Mouse (Mus musculus) limb, embryonic 15.5 days (tissue): Measurements from ENCODE around the gene Cxcl13. TPM values are rescaled to one million over a fixed set of nuclear protein-coding genes. Genes with fewer than 3 reads are reported as not detected.
"Not testable (repeated sequence)": the region's sequence is repeated elsewhere in the genome, so short reads cannot be mapped to it uniquely, and the experiment has no call there.

Experiments used
- ATAC-seq: fragments of 200-750 bp; cut with Nextera tagmentation; 2 replicates; pipeline ENCODE4 v1.8.0; 2017; ENCODE audit warnings: low read depth, moderate TSS enrichment; ENCODE audit not compliant: insufficient number of reproducible peaks, low FRiP score, low TSS enrichment
- H3K27ac ChIP-seq: fragments of 300-500 bp; sonication (generic); 2 replicates; pipeline ENCODE4 v1.5.1; 2015; ENCODE audit warnings: moderate library complexity, mild to moderate bottlenecking, inconsistent platforms
- H3K27me3 ChIP-seq: fragments of 300-500 bp; sonication (generic); 2 replicates; pipeline ENCODE4 v1.6.1; 2015; ENCODE audit warnings: inconsistent platforms
- H3K36me3 ChIP-seq: fragments of 300-500 bp; sonication (generic); 2 replicates; pipeline ENCODE4 v1.6.1; 2015; ENCODE audit warnings: inconsistent platforms
- H3K4me1 ChIP-seq: fragments of 300-500 bp; sonication (generic); 2 replicates; pipeline ENCODE4 v1.6.1; 2015; ENCODE audit warnings: inconsistent platforms
- H3K4me2 ChIP-seq: fragments of 300-500 bp; sonication (generic); 2 replicates; pipeline ENCODE4 v1.6.1; 2015; ENCODE audit warnings: mild to moderate bottlenecking, inconsistent platforms
- H3K4me3 ChIP-seq: fragments of 300-500 bp; sonication (generic); 2 replicates; pipeline ENCODE4 v1.5.1; 2015; ENCODE audit warnings: mild to moderate bottlenecking, inconsistent platforms
- H3K9ac ChIP-seq: fragments of 300-500 bp; sonication (generic); 2 replicates; pipeline ENCODE4 v1.6.1; 2015; ENCODE audit warnings: inconsistent platforms
- H3K9me3 ChIP-seq: fragments of 300-500 bp; sonication (generic); 2 replicates; pipeline ENCODE4 v1.6.1; 2016; ENCODE audit warnings: inconsistent platforms
- WGBS: fragments of 180-500 bp; shearing (Covaris S2); methylation state at CpG from one replicate; pipeline ENCODE4 v1.1.7; 2015; 5-methylcytosine and 5-hydroxymethylcytosine counted together
- polyA plus RNA-seq: library from polyadenylated mRNA; unstranded; fragments of >200 nt; fragmentation: Nextera tagmentation; extraction: Ambion mirVana; gene quantifications from 2 replicates; pipeline ENCODE4 v1.2.1, GENCODE M21; 2015

Cxcl13 gene
- polyA plus RNA-seq, 1 experiment from 2014 or later, result 0.22 TPM

- Histone ChIP-seq H3K36me3 (no peaks in the 10 kb centered on the region), H3K27ac (no peak overlapping the region), H3K4me1 (no peaks in the 10 kb centered on the region), H3K9me3 (no peaks in the 10 kb centered on the region), H3K9ac (no peak overlapping the region), H3K4me3 (no peak overlapping the region), H3K4me2 (no peak overlapping the region), H3K27me3 (no peaks in the 10 kb centered on the region)
- ATAC-seq, result no peak
- 25% methylated on average over 3 of the region's 3 CpGs for WGBS
Measured at GRCm38 (mm10) chr5:95945120-95945519, 11.6 kb upstream of the Cxcl13 start.

DNA sequence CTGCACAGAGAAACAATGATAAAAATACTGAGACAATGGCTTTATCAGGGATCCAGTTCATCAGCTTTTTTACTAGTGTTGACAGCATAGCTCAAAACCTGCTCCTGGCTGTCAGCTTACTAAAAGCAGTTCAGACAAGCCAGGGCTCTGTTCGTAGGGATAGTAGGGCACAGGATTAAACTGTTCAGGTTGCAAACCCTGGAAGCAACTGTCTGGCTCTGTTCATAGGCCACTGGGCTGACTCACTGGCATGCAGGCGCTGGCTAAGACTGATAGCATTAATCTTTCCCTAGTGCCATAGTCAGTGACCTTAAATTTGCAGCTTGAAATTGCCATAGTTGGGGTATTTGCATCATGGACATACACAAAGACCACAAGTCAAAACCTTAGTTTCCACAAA is 10.4 kb upstream of the Cxcl13 start:
- H3K27ac ChIP-seq, result no peak overlapping the region
- ATAC-seq, result no peak
- 68% methylated on average over 2 of the region's 2 CpGs for WGBS

GRCm38 (mm10) chr5:95948641-95949040 is 8.1 kb upstream of the Cxcl13 start:
- WGBS, result 85% methylated on average over 3 of the region's 3 CpGs
- Histone ChIP-seq H3K9ac (no peak overlapping the region), H3K27ac (no peak overlapping the region), H3K4me2 (no peak overlapping the region), H3K4me1 (no peaks in the 10 kb centered on the region), H3K36me3 (no peaks in the 10 kb centered on the region), H3K9me3 (no peaks in the 10 kb centered on the region), H3K27me3 (no peaks in the 10 kb centered on the region), H3K4me3 (no peak overlapping the region)
- ATAC-seq, result no peak

More for the DNA sequence above, 10.4 kb upstream of the Cxcl13 start:
- H3K9me3 ChIP-seq, result no peaks in the 10 kb centered on the region
- H3K27me3 ChIP-seq, result no peaks in the 10 kb centered on the region
- H3K4me3 ChIP-seq, result no peak overlapping the region
- no peaks in the 10 kb centered on the region for H3K4me1 ChIP-seq
- H3K36me3 ChIP-seq, result no peaks in the 10 kb centered on the region
- no peak overlapping the region for H3K9ac ChIP-seq
- no peak overlapping the region for H3K4me2 ChIP-seq

- WGBS, result 21% methylated on average over 19 of the region's 19 CpGs
- no peak overlapping the region for H3K4me3 ChIP-seq
- H3K4me2 ChIP-seq, result no peak overlapping the region
- H3K9me3 ChIP-seq, result no peaks in the 10 kb centered on the region
- ATAC-seq, result no peak
- no peak overlapping the region for H3K27ac ChIP-seq
- H3K36me3 ChIP-seq, result no peaks in the 10 kb centered on the region
- H3K9ac ChIP-seq, result no peak overlapping the region
- H3K27me3 ChIP-seq, result no peaks in the 10 kb centered on the region
- H3K4me1 ChIP-seq, result no peaks in the 10 kb centered on the region
Measured at GRCm38 (mm10) chr5:95949946-95950701, 6.6 kb upstream of the Cxcl13 start.

DNA sequence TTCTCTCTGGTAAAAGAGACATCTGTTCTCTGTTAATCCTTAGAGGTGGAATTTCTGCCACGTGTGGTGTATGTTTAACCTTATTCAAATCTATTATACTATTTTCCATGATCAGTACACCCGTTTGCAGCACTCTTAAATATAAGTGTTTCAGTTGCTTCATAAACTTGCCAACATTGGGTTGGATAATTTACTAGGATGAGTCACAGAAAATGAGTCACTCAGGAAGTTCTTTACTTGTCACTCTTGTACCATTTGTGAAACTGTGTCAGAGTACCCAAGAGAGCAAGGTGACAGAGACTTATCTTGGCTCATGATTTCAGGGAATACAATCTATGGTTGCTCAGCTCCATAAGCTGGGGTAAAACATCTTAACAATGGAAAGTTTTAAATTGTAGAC is 8.2 kb downstream of the Cxcl13 start:
- no peak overlapping the region for H3K4me2 ChIP-seq
- ATAC-seq, result no peak
- no peak overlapping the region for H3K4me3 ChIP-seq
- no peaks in the 10 kb centered on the region for H3K4me1 ChIP-seq
- H3K36me3 ChIP-seq, result no peaks in the 10 kb centered on the region
- H3K27ac ChIP-seq, result no peak overlapping the region
- no peaks in the 10 kb centered on the region for H3K27me3 ChIP-seq
- H3K9me3 ChIP-seq, result no peaks in the 10 kb centered on the region
- H3K9ac ChIP-seq, result no peak overlapping the region
- WGBS, result 34% methylated on average over 2 of the region's 2 CpGs

- Histone ChIP-seq H3K36me3 (no peaks in the 10 kb centered on the region), H3K9me3 (no peaks in the 10 kb centered on the region), H3K4me1 (no peaks in the 10 kb centered on the region), H3K27me3 (no peaks in the 10 kb centered on the region), H3K4me2 (no peak overlapping the region), H3K9ac (no peak overlapping the region), H3K4me3 (no peak overlapping the region), H3K27ac (no peak overlapping the region)
- WGBS, result 58% methylated on average over 2 of the region's 2 CpGs
- no peak for ATAC-seq
Measured at GRCm38 (mm10) chr5:95966621-95967020, 9.9 kb downstream of the Cxcl13 start.

- no peaks in the 10 kb centered on the region for H3K9me3 ChIP-seq
Measured at GRCm38 (mm10) chr5:95970845-95971244, 14.1 kb downstream of the Cxcl13 start.

DNA sequence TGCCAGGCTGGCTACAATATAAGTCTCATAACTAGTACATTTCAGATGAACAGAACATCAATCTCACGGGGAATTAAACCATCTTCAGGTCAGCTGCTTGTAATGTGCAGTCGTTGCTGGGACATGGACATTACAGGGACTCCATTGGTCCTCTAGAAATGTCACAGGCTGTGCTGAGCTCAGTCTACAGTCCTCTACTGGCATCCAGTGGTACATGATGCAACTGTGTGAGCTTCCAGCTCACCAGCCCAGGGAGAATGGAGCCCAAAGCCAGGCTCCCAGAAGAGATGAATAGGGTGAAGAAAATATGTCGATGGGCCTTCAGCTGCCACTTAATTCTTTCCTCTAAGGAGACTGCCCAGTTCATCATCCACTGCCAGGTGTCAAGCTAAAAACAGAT is 15.5 kb downstream of the Cxcl13 start:
- Histone ChIP-seq H3K9me3 (no peaks in the 10 kb centered on the region), H3K4me2 (no peak overlapping the region), H3K4me3 (no peak overlapping the region), H3K36me3 (no peaks in the 10 kb centered on the region), H3K4me1 (no peaks in the 10 kb centered on the region), H3K9ac (no peak overlapping the region), H3K27ac (no peak overlapping the region), H3K27me3 (no peaks in the 10 kb centered on the region)
- WGBS, result 71% methylated on average over 3 of the region's 3 CpGs
- ATAC-seq, result no peak

More at GRCm38 (mm10) chr5:95970845-95971244, 14.1 kb downstream of the Cxcl13 start:
- Histone ChIP-seq H3K4me2 (no peak overlapping the region), H3K4me3 (no peak overlapping the region), H3K27ac (no peak overlapping the region), H3K36me3 (no peaks in the 10 kb centered on the region), H3K27me3 (no peaks in the 10 kb centered on the region), H3K9ac (no peak overlapping the region), H3K4me1 (no peaks in the 10 kb centered on the region)
- 34% methylated on average over 6 of the region's 6 CpGs for WGBS
- no peak for ATAC-seq

- not testable (repeated sequence) for H3K4me3 ChIP-seq
Measured at GRCm38 (mm10) chr5:95973806-95974205, 17.1 kb downstream of the Cxcl13 start.

GRCm38 (mm10) chr5:95976299-95976698 is 19.5 kb downstream of the Cxcl13 start:
- no peak overlapping the region for H3K9ac ChIP-seq
- H3K36me3 ChIP-seq, result no peaks in the 10 kb centered on the region
- no peak for ATAC-seq
- H3K4me2 ChIP-seq, result no peak overlapping the region
- H3K9me3 ChIP-seq, result no peaks in the 10 kb centered on the region
- 71% methylated on average over 1 of the region's 1 CpGs for WGBS
- no peak overlapping the region for H3K27ac ChIP-seq
- H3K4me1 ChIP-seq, result no peaks in the 10 kb centered on the region
- no peak overlapping the region for H3K4me3 ChIP-seq
- no peaks in the 10 kb centered on the region for H3K27me3 ChIP-seq

More at GRCm38 (mm10) chr5:95973806-95974205, 17.1 kb downstream of the Cxcl13 start:
- not testable (repeated sequence) for H3K9ac ChIP-seq, H3K27me3 ChIP-seq, H3K9me3 ChIP-seq, ATAC-seq, H3K36me3 ChIP-seq, H3K27ac ChIP-seq, H3K4me1 ChIP-seq
- peak overlapping the region; percentile 30 for H3K4me2 ChIP-seq
- WGBS, result 26% methylated on average over 34 of the region's 34 CpGs

- no peak overlapping the region for H3K9ac ChIP-seq
- no peaks in the 10 kb centered on the region for H3K4me1 ChIP-seq
- H3K27me3 ChIP-seq, result no peaks in the 10 kb centered on the region
- no peak overlapping the region for H3K4me2 ChIP-seq
- H3K36me3 ChIP-seq, result no peaks in the 10 kb centered on the region
- WGBS, result 59% methylated on average over 5 of the region's 5 CpGs
- ATAC-seq, result no peak
- H3K4me3 ChIP-seq, result no peak overlapping the region
- no peak overlapping the region for H3K27ac ChIP-seq
- no peaks in the 10 kb centered on the region for H3K9me3 ChIP-seq
Measured at GRCm38 (mm10) chr5:95983797-95984486, 27.2 kb downstream of the Cxcl13 start.
